Mouse (Mus musculus) kidney, adult 2 months (tissue): ENCODE measurements at regions not wholly inside any gene's neighbourhood (a gene's known extent, or its start where the extent isn't known, plus 50 kb on each side); places are given as distances from the start of the nearest gene placed in this dataset.

Source experiments
- DNase-seq: peaks from one replicate; pipeline ENCODE4 v3.0.0; 2021
- H3K27ac ChIP-seq: fragments of 200-500 bp; 2 replicates; pipeline ENCODE4 v1.5.1; 2012; ENCODE audit warnings: low read depth, low read length, control low read depth, inconsistent platforms; ENCODE audit not compliant: insufficient read depth
- H3K27me3 ChIP-seq: fragments of 200-500 bp; replicated peaks from 2 replicates; pipeline ENCODE4 v1.6.1; 2012; ENCODE audit warnings: mild to moderate bottlenecking, moderate library complexity, low read length, inconsistent platforms; ENCODE audit not compliant: control insufficient read depth, insufficient read depth
- H3K36me3 ChIP-seq: fragments of 200-500 bp; 2 replicates; pipeline ENCODE4 v1.6.1; 2012; ENCODE audit warnings: mild to moderate bottlenecking, moderate library complexity, low read length, inconsistent platforms; ENCODE audit not compliant: control insufficient read depth, insufficient read depth
- H3K4me1 ChIP-seq: fragments of 200-500 bp; 2 replicates; pipeline ENCODE4 v1.6.1; 2011; ENCODE audit warnings: low read length; ENCODE audit not compliant: control insufficient read depth, insufficient read depth
- H3K4me3 ChIP-seq: fragments of 200-500 bp; 2 replicates; pipeline ENCODE4 v1.5.1; 2011; ENCODE audit warnings: mild to moderate bottlenecking, low read depth, low read length, control low read depth; ENCODE audit not compliant: insufficient read depth
- CTCF ChIP-seq: fragments of 200-500 bp; conservative IDR thresholded peaks from 2 replicates; pipeline ENCODE4 v1.5.1; 2011; ENCODE audit warnings: low read depth, mild to moderate bottlenecking, control low read depth, low read length, moderate library complexity, mixed read lengths; ENCODE audit not compliant: insufficient read depth, insufficient read length
- POLR2A ChIP-seq: fragments of 200-500 bp; IDR thresholded peaks from one replicate; pipeline ENCODE4 v1.6.1; 2011; ENCODE audit warnings: low read depth, low read length, control low read depth
- WGBS: fragments of 180-500 bp; shearing (Covaris S2); methylation state at CpG from one replicate; pipeline ENCODE4 v1.1.7; 2018; 5-methylcytosine and 5-hydroxymethylcytosine counted together

DNA sequence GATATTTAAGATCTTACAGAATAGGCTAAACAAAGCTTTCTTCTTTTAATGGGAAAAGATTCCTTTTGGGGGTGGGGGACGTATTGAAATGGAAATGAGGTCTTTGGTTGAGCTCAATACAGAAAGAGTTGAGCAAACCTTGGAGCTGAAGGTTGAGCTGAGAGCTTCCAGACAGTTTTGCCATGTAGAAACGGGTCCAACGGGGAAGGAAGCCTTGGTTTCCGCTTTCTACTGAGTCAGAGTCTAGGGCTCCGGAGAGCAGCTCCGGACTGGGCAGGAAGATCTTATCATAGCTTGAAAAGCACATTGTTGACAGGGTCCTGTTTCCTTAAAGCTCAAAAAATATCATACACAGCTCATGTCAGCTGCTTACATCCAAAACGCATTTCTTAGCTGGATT is 97.0 kb upstream of the Myo10 start:
- DNase-seq = peak; percentile 68
- peak overlapping the region; percentile 59 for H3K27ac ChIP-seq
- H3K36me3 ChIP-seq = no peaks in the 10 kb centered on the region
- no peaks in the 10 kb centered on the region for H3K4me1 ChIP-seq
- no peak overlapping the region for H3K4me3 ChIP-seq
- H3K27me3 ChIP-seq = no peaks in the 10 kb centered on the region
- TF ChIP-seq POLR2A = no peak
- TF ChIP-seq CTCF = no peak
- WGBS = 71% methylated on average over 7 of the region's 7 CpGs

GRCm38 (mm10) chr15:25536451-25537334 is 85.6 kb upstream of the Myo10 start:
- Histone ChIP-seq H3K36me3 (no peaks in the 10 kb centered on the region), H3K27me3 (no peaks in the 10 kb centered on the region), H3K27ac (no peak overlapping the region), H3K4me1 (peaks cover 6% of the 10 kb centered on the region), H3K4me3 (no peak overlapping the region)
- WGBS = 54% methylated on average over 22 of the region's 22 CpGs
- TF ChIP-seq CTCF = no peak
- TF ChIP-seq POLR2A = no peak
- DNase-seq = peak; percentile 63

DNA sequence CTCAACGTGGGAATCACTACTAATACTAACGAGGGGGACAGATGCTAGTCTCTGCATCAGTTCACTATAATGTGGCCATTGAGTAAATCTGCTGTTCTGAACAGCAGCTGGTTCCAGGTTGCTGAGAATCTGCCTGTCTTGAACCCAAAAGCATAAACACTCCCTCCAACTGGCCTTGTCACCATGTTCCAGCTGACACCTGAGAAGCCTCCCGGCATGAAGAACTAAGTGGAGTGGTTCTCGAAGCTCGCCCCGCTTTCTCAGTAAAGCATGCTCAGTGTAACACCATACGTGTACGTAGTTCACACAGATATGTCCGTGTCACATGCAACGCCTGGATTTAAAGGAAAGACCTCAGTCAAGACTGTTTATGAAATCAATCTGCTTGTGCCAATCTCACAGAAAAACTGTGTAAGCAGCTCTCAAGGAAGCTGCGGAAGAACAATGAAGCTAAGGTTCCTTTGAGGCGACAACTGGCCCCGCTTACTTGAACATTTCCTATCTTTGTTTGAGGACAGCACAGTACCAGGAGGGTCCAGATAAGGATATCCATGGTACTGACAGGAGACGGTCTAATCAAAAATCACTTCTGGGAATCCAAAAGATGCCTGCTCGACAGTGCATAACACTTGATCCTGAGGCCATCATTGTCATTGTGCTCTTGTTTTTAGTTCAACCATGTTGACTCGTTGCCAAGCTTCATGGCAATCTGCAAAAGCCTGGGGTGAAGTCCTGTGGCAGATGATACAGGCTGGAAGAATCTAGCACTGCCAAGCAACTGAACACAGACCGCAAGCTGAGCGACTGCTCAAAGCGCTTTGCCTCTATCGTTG is 82.8 kb upstream of the Myo10 start:
- H3K36me3 ChIP-seq = no peaks in the 10 kb centered on the region
- H3K4me3 ChIP-seq = no peak overlapping the region
- no peaks in the 10 kb centered on the region for H3K27me3 ChIP-seq
- 66% methylated on average over 20 of the region's 20 CpGs for WGBS
- DNase-seq = no peak
- H3K4me1 ChIP-seq = peaks cover 6% of the 10 kb centered on the region
- no peak overlapping the region for H3K27ac ChIP-seq
- TF ChIP-seq CTCF (no peak), POLR2A (no peak)

GRCm38 (mm10) chr15:25542382-25542781 is 79.9 kb upstream of the Myo10 start:
- H3K36me3 ChIP-seq = no peaks in the 10 kb centered on the region
- H3K4me1 ChIP-seq = no peaks in the 10 kb centered on the region
- H3K27me3 ChIP-seq = no peaks in the 10 kb centered on the region
- no peak for TF ChIP-seq POLR2A
- TF ChIP-seq CTCF = no peak
- WGBS = 90% methylated on average over 4 of the region's 4 CpGs
- no peak overlapping the region for H3K27ac ChIP-seq
- DNase-seq = no peak
- no peak overlapping the region for H3K4me3 ChIP-seq

GRCm38 (mm10) chr15:25546185-25546584 is 76.1 kb upstream of the Myo10 start:
- H3K27ac ChIP-seq = 0 out of 2 replicates have a peak overlapping the region, but pooled peaks have one; percentile 26
- WGBS = 29% methylated on average over 4 of the region's 4 CpGs
- peak; percentile 25 for DNase-seq

GRCm38 (mm10) chr15:25550269-25551054 is 71.9 kb upstream of the Myo10 start:
- Histone ChIP-seq H3K4me3 (no peak overlapping the region), H3K27me3 (no peaks in the 10 kb centered on the region), H3K36me3 (no peaks in the 10 kb centered on the region), H3K27ac (no peak overlapping the region), H3K4me1 (no peaks in the 10 kb centered on the region)
- 80% methylated on average over 8 of the region's 8 CpGs for WGBS
- TF ChIP-seq POLR2A = no peak
- TF ChIP-seq CTCF = no peak
- DNase-seq = no peak

More at GRCm38 (mm10) chr15:25546185-25546584, 76.1 kb upstream of the Myo10 start:
- Histone ChIP-seq H3K4me3 (no peak overlapping the region), H3K27me3 (no peaks in the 10 kb centered on the region), H3K4me1 (no peaks in the 10 kb centered on the region), H3K36me3 (no peaks in the 10 kb centered on the region)
- no peak for TF ChIP-seq CTCF
- no peak for TF ChIP-seq POLR2A

GRCm38 (mm10) chr15:25554945-25555344 is 67.4 kb upstream of the Myo10 start:
- H3K27ac ChIP-seq = no peak overlapping the region
- no peaks in the 10 kb centered on the region for H3K27me3 ChIP-seq
- TF ChIP-seq POLR2A (no peak), CTCF (no peak)
- 75% methylated on average over 10 of the region's 10 CpGs for WGBS
- DNase-seq = peak; percentile 34
- no peaks in the 10 kb centered on the region for H3K4me1 ChIP-seq
- no peak overlapping the region for H3K4me3 ChIP-seq
- H3K36me3 ChIP-seq = no peaks in the 10 kb centered on the region
